13 mouse cellular contexts compared by ENCODE assay signal in the genomic region with DNA sequence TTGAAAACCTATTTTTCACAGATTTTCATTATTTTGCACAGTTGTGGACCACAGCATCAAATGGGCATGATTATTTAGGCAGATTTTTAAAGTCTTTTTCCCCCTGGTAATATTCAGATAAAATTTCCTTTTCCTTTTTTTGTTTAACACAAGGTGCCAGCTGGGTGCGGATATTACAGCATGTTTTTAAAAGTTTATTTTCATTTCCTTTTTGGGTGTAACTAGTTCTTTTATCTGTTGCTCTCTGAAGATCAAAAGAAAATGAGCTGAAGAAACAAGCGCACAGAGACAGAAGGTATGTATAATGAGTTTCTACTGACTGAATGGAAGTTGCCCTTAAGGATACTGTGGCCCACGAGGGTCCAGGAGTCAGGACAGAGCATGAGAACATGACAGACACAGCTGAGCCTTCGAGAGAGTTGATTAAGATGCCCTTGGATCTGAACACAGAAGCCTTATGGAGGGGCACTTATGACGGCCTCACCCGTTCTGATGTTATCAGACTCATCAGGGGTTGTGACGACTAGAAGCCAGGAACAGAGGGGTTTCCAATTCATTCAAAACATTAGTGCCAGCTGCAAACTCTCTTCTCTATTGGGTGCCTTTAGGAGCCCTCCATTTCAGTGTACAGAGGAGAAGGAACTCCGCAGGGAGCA. TPM values are rescaled to one million over a fixed set of nuclear protein-coding genes. Genes with fewer than 3 reads are reported as not detected.
A peak's percentile ranks its signal among the peaks of the same experiment; 100 is the strongest.
DNase-seq lines count a peak whose midpoint lies in the region; ATAC-seq and TF ChIP-seq lines count a peak whose summit lies in the region.
"Had no signal": no experiment of that assay in that cellular context is flagged by ENCODE, and none has a peak within 500 bp of the region (broad histone marks: within the 10 kb centered on the region; RNA-seq: fewer than 3 reads in every experiment).

No protein-coding gene starts in this region.

- DNase-seq in left cerebral cortex, adult 2 months (ENCODE audit: extremely low spot score in 1 of 2, low spot score in 2 of 2) = no peak
- DNase-seq in left cerebral cortex, adult 11 months (ENCODE audit: low spot score) = no peak
- DNase-seq in CD8-positive naive resting alpha-beta T cell, adult 2 months (ENCODE audit: low read depth in 2 of 2, low spot score in 2 of 2) = peak; percentile 66 to 77
- peak; percentile 34 for DNase-seq in lung, postnatal 36 days
- no peak for DNase-seq in kidney, postnatal 14 days
- no peak for DNase-seq in left cerebral cortex, adult 8-10 months (ENCODE audit: low spot score in 2 of 2)

- 0 out of 2 replicates have a peak overlapping the region, but pooled peaks have one; percentile 13 for H3K27ac ChIP-seq in forebrain, embryonic 12.5 days
- H3K27ac ChIP-seq in forebrain, embryonic 15.5 days (replicated peaks) = no peak overlapping the region
- peak overlapping the region; percentile 47; the same call in 1 of the 2 replicates for H3K27ac ChIP-seq in left cerebral cortex, adult 2 months
- H3K27ac ChIP-seq: intestine, embryonic 15.5 days; macrophage had no signal

- 60% methylated on average over 8 of the region's 8 CpGs for WGBS in forebrain, embryonic 12.5 days
- WGBS in forebrain, embryonic 15.5 days = 68% methylated on average over 8 of the region's 8 CpGs

- TF ChIP-seq CTCF in left cerebral cortex, adult 2 months (IDR thresholded peaks at IDR 0.05) = no peak

- no peak overlapping the region for H3K4me2 ChIP-seq in forebrain, embryonic 12.5 days
- no peak overlapping the region for H3K4me2 ChIP-seq in forebrain, embryonic 15.5 days (replicated peaks)
- H3K4me2 ChIP-seq: intestine, embryonic 15.5 days had no signal

- H3K4me1 ChIP-seq in forebrain, embryonic 12.5 days = peaks cover 6% of the 10 kb centered on the region
- peaks cover 10% of the 10 kb centered on the region for H3K4me1 ChIP-seq in forebrain, embryonic 15.5 days
- H3K4me1 ChIP-seq: intestine, embryonic 15.5 days had no signal

- H3K36me3 ChIP-seq in forebrain, embryonic 12.5 days (replicated peaks) = no peaks in the 10 kb centered on the region
- no peaks in the 10 kb centered on the region for H3K36me3 ChIP-seq in forebrain, embryonic 15.5 days
- H3K36me3 ChIP-seq: intestine, embryonic 15.5 days had no signal

- H3K9ac ChIP-seq in forebrain, embryonic 12.5 days = no peak overlapping the region
- H3K9ac ChIP-seq in forebrain, embryonic 15.5 days (replicated peaks) = no peak overlapping the region
- H3K9ac ChIP-seq: intestine, embryonic 15.5 days had no signal

- intact Hi-C loops in left cerebral cortex, adult 2 months (cut with DNase I) = no loop called here

- H3K9me3 ChIP-seq in forebrain, embryonic 12.5 days = no peaks in the 10 kb centered on the region
- no peaks in the 10 kb centered on the region for H3K9me3 ChIP-seq in forebrain, embryonic 15.5 days
- H3K9me3 ChIP-seq: intestine, embryonic 15.5 days had no signal

- no peak for ATAC-seq in forebrain, embryonic 12.5 days (ENCODE audit: low FRiP score)
- no peak for ATAC-seq in forebrain, embryonic 15.5 days (replicated peaks)
- ATAC-seq: intestine, embryonic 15.5 days had no signal

- H3K27me3 ChIP-seq in forebrain, embryonic 12.5 days = 0 out of 2 replicates have a peak, but pooled peaks cover 3% of the 10 kb centered on the region
- H3K27me3 ChIP-seq in forebrain, embryonic 15.5 days = no peaks in the 10 kb centered on the region
- H3K27me3 ChIP-seq: intestine, embryonic 15.5 days had no signal

- H3K4me3 ChIP-seq in forebrain, embryonic 12.5 days (replicated peaks) = no peak overlapping the region
- no peak overlapping the region for H3K4me3 ChIP-seq in forebrain, embryonic 15.5 days
- H3K4me3 ChIP-seq in left cerebral cortex, adult 2 months = no peak overlapping the region
- H3K4me3 ChIP-seq: intestine, embryonic 15.5 days had no signal

RNA-seq across cellular contexts. Expression of a gene that starts 14.7 kb away (rescaled TPM):
- polyA plus RNA-seq in forebrain, embryonic 12.5 days (2016; fragmentation: Nextera tagmentation; extraction: Ambion mirVana) = 0.61 and 0.77 TPM in 2 replicates
- 0.47 TPM in 1 of 2 replicates, not detected in the other for polyA plus RNA-seq in forebrain, embryonic 15.5 days (2015; fragmentation: Nextera tagmentation; extraction: Ambion mirVana)
- 1 to 10 TPM; 1.4 to 1.8 TPM for total RNA-seq in left cerebral cortex, adult 2 months (2021)
- 1 to 10 TPM in 1 of 4 experiments, not detected in 3; 3.0 TPM for total RNA-seq in left cerebral cortex, adult 8-10 months (2022)
- total RNA-seq: heart, adult 8-10 months; MEL had no signal
- polyA plus RNA-seq: macrophage; small intestine, adult 2 months had no signal

Comparison
In these comparisons a context has a peak if more than half of its experiments do, and no peak if none do; other contexts are left out.
1. DNase-seq: peak in CD8-positive naive resting alpha-beta T cell, adult 2 months (2 of 2) and lung, postnatal 36 days (single experiment); none in left cerebral cortex, adult 2 months (0 of 2), left cerebral cortex, adult 11 months (single experiment), kidney, postnatal 14 days (single experiment) and left cerebral cortex, adult 8-10 months (0 of 2).